Mouse (Mus musculus) liver, embryonic 14.5 days (tissue): ENCODE results near the gene Ubl5. TPM values are rescaled to one million over a fixed set of nuclear protein-coding genes. Genes with fewer than 3 reads are reported as not detected.

Experiments used
- ATAC-seq: fragments of 200-750 bp; cut with Nextera tagmentation; 2 replicates; pipeline ENCODE4 v1.8.0; 2017; ENCODE audit warnings: moderate number of reproducible peaks, mild to moderate bottlenecking, moderate library complexity; ENCODE audit not compliant: insufficient read depth
- DNase-seq, 3 experiments: peaks; one replicate each; pipeline ENCODE4 v3.0.0-alpha.2; 2012 to 2013; ENCODE audit warnings: low read depth in 3 of 3, low spot score in 3 of 3
- H3K27ac ChIP-seq: fragments of 300-500 bp; sonication (generic); 2 replicates; pipeline ENCODE4 v1.5.1; 2014; ENCODE audit warnings: moderate library complexity, mild to moderate bottlenecking, control low read depth, inconsistent platforms
- H3K27me3 ChIP-seq: fragments of 300-500 bp; sonication (generic); 2 replicates; pipeline ENCODE4 v1.6.1; 2014; ENCODE audit warnings: mild to moderate bottlenecking, low read length, moderate library complexity; ENCODE audit not compliant: control insufficient read depth, insufficient read depth
- H3K36me3 ChIP-seq: fragments of 300-500 bp; sonication (generic); replicated peaks from 2 replicates; pipeline ENCODE4 v1.6.1; 2014; ENCODE audit warnings: low read depth; ENCODE audit not compliant: control insufficient read depth, insufficient read depth
- H3K4me1 ChIP-seq, 2 experiments: fragments of 200-500 bp in 1 of 2; fragments of 300-500 bp in 1 of 2; sonication (generic) in 1 of 2; replicated peaks; 2 replicates each; pipeline ENCODE4 v1.6.1; 2012 to 2014; ENCODE audit warnings: antibody characterized with exemption in 1 of 2, inconsistent platforms in 1 of 2, low read length in 1 of 2; ENCODE audit not compliant: control insufficient read depth in 2 of 2, insufficient read depth in 2 of 2
- H3K4me2 ChIP-seq: fragments of 300-500 bp; sonication (generic); 2 replicates; pipeline ENCODE4 v1.6.1; 2014; ENCODE audit warnings: low read depth, mild to moderate bottlenecking, control low read depth, moderate library complexity
- H3K4me3 ChIP-seq, 2 experiments: fragments of 200-500 bp in 1 of 2; fragments of 300-500 bp in 1 of 2; sonication (generic) in 1 of 2; 2 replicates each; pipeline ENCODE4 v1.5.1; 2012 to 2014; ENCODE audit warnings: low read depth in 2 of 2, low read length in 2 of 2, mild to moderate bottlenecking in 2 of 2, control low read depth in 1 of 2, inconsistent platforms in 1 of 2, moderate library complexity in 1 of 2; ENCODE audit not compliant: insufficient read depth in 1 of 2
- H3K9ac ChIP-seq: fragments of 300-500 bp; sonication (generic); replicated peaks from 2 replicates; pipeline ENCODE4 v1.6.1; 2014; ENCODE audit warnings: mild to moderate bottlenecking, control low read depth, moderate library complexity
- H3K9me3 ChIP-seq: fragments of 300-500 bp; sonication (generic); 2 replicates; pipeline ENCODE4 v1.6.1; 2016; ENCODE audit warnings: low read length, mixed read lengths; ENCODE audit not compliant: control insufficient read depth
- CTCF ChIP-seq: IDR thresholded peaks from 2 replicates; pipeline ENCODE4 v1.5.1; 2016; ENCODE audit warnings: antibody characterized with exemption, low read depth, control low read depth
- EP300 ChIP-seq: IDR thresholded peaks from 2 replicates; pipeline ENCODE4 v1.6.1; 2016; ENCODE audit warnings: antibody characterized with exemption, low read depth
- WGBS: fragments of 180-500 bp; shearing (Covaris S2); extraction: QIAGEN DNeasy Blood & Tissue Kit; methylation state at CpG from one replicate; pipeline ENCODE4 v1.1.7; 2014; ENCODE audit not compliant: insufficient replicate concordance; 5-methylcytosine and 5-hydroxymethylcytosine counted together
- polyA plus RNA-seq, 2 experiments: library from polyadenylated mRNA; depleted of rRNA in 1 of 2; stranded (reverse) in 1 of 2; unstranded in 1 of 2; fragments of >200 nt; fragmentation: Nextera tagmentation in 1 of 2; extraction: Ambion mirVana in 1 of 2; gene quantifications; 2 replicates each; pipeline versions ENCODE4 v1.2.1 to v1.2.3; 2012 to 2014

Ubl5 gene
- polyA plus RNA-seq, 2 experiments, result 203 to 272 TPM

DNA sequence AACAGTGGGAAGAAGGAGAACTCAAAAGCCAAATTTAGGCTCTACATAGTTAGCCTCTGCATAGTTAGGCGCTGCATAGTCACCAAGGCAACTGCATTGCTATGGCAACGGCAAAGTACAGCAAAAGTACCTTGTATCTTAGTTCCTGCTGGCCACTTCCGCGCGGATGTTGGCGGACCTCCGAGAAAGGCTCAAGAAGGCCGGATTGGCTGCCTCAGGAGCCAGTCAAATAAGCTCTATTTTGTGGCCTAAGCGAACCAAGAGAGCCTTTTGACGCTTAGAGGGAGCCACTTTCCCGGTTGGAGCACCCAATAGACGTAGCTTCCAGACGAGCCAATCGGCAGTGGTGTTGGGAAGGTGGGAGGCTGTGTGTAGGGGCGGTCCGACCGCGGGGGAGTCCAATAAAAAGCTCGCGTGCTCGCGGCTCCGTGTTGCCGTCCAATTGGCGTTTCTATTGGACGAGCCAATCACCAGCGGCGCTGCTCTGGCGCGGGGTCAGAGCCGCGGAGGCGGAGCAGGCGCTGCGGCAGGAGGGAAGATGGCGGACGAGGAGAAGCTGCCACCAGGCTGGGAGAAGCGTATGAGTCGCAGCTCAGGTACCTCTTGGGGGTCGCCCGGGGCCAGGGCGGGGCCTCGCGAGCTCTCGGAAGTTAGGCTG lies 9.1 kb downstream of the Ubl5 start, which contains the start of gene Pin1:
TSS of gene Pin1 (plus strand) at position 494 of the 658 bp plus-strand sequence.
- Histone ChIP-seq H3K4me1 (peaks cover 21 to 39% of the 10 kb centered on the region in 2 experiments), H3K27ac (peak within 1 kb of the TSS; percentile 56), H3K4me2 (peak within 1 kb of the TSS; percentile 90), H3K4me3 (peak within 1 kb of the TSS; percentile 76 to 92), H3K36me3 (peaks cover 17% of the 10 kb centered on the region), H3K9ac (peak within 1 kb of the TSS; percentile 80), H3K9me3 (no peaks in the 10 kb centered on the region), H3K27me3 (no peaks in the 10 kb centered on the region)
- peak; percentile 97 for ATAC-seq
- no peak for TF ChIP-seq CTCF
- no peak; the same call in 1 of the 2 replicates for TF ChIP-seq EP300
- peak; percentile 99 for DNase-seq
- WGBS, result under 1% methylated on average over 40 of the region's 45 CpGs

DNA sequence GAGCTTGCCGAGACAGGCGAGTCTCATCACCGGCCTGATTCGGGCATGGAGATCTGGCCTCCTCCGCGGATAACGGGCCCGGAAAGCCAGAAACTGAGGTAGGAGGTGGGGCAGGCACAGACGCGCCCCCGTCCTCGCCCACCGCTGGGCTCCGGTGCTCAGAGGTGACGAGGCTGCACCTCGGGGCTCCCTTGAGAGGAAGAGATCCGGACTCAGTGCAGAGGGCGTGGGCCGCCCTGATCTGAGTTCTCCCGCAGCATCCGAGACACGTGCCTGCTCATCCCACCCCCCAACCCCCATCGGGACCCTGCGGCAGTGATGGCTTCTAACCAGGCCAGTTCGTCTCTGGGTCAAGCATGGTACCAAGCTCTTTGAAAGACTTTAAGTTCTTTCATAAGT lies 9.6 kb downstream of the Ubl5 start:
- H3K9ac ChIP-seq, result peak overlapping the region; percentile 80
- WGBS, result under 1% methylated on average over 24 of the region's 25 CpGs
- H3K9me3 ChIP-seq, result no peaks in the 10 kb centered on the region
- no peaks in the 10 kb centered on the region for H3K27me3 ChIP-seq
- no peak overlapping the region for H3K27ac ChIP-seq
- peak overlapping the region; percentile 76 to 92 for H3K4me3 ChIP-seq
- peak overlapping the region; percentile 66 for H3K4me2 ChIP-seq
- ATAC-seq (peak; percentile 21; the same call in 1 of the 2 replicates), DNase-seq (no peak)
- peaks cover 21 to 39% of the 10 kb centered on the region in 2 experiments for H3K4me1 ChIP-seq
- peaks cover 17% of the 10 kb centered on the region for H3K36me3 ChIP-seq
- TF ChIP-seq CTCF (no peak), EP300 (no peak)

DNA sequence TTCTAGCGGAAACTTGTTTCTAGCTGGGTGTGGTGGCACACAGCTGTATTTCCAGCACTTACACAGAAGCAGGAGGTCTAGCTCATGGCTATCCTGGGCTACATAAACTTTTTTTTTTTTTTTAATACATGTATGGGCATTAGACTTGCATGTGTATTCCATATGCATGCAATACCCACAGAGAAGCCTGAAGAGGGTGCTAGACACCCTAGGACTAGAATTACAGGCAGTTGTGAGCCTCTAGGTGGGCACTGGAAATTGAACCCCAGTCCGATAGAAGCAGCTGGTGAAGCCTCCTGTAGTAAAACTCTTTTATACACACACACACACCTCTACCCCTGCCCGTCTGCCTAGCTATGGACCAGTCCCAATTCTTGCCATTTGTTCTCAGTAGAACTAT lies 11.2 kb downstream of the Ubl5 start:
- Histone ChIP-seq H3K9me3 (no peaks in the 10 kb centered on the region), H3K36me3 (peaks cover 22% of the 10 kb centered on the region), H3K27me3 (no peaks in the 10 kb centered on the region), H3K4me2 (peak overlapping the region; percentile 66), H3K4me3 (no peak overlapping the region), H3K4me1 (peaks cover 21 to 33% of the 10 kb centered on the region in 2 experiments), H3K9ac (no peak overlapping the region), H3K27ac (no peak overlapping the region)
- TF ChIP-seq CTCF, result peak; percentile 13; the same call in 1 of the 2 replicates
- TF ChIP-seq EP300, result no peak
- DNase-seq (no peak), ATAC-seq (no peak)
- 72% methylated on average over 3 of the region's 3 CpGs for WGBS

GRCm38 (mm10) chr9:20657546-20657945 lies 14.9 kb downstream of the Ubl5 start:
- ATAC-seq, result no peak
- TF ChIP-seq CTCF, result no peak
- TF ChIP-seq EP300, result no peak
- WGBS, result 81% methylated on average over 3 of the region's 3 CpGs

DNA sequence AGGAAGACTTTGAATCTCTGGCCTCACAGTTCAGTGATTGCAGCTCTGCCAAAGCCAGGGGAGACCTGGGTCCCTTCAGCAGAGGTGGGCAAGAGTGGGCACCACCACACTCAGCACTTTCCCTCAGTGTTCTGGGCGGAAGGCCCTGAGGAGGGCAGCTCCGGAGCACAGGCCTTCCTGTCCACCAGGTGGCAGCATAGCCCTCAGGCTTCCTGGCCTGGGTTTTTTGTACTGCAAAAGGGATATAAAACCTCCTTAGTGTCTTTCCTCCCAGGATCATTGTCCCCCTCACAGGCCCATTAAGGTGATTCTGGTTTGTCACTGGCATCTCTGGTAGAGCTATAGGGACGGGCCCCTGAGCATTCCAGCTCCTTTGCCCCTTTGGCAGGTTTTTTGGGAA lies 19.6 kb downstream of the Ubl5 start:
- TF ChIP-seq EP300 (no peak), CTCF (peak; percentile 91)
- no peaks in the 10 kb centered on the region for H3K27me3 ChIP-seq
- no peak overlapping the region for H3K27ac ChIP-seq
- no peak overlapping the region for H3K4me2 ChIP-seq
- H3K9ac ChIP-seq, result no peak overlapping the region
- H3K4me1 ChIP-seq, result peaks cover 4 to 8% of the 10 kb centered on the region in 2 experiments
- DNase-seq (no peak), ATAC-seq (no peak)
- no peaks in the 10 kb centered on the region for H3K9me3 ChIP-seq
- WGBS, result 52% methylated on average over 3 of the region's 3 CpGs
- peaks cover 33% of the 10 kb centered on the region for H3K36me3 ChIP-seq
- H3K4me3 ChIP-seq, result no peak overlapping the region

More at GRCm38 (mm10) chr9:20657546-20657945, 14.9 kb downstream of the Ubl5 start:
- H3K36me3 ChIP-seq, result peaks cover 30% of the 10 kb centered on the region
- no peak for DNase-seq
- H3K9ac ChIP-seq, result no peak overlapping the region
- no peak overlapping the region for H3K4me3 ChIP-seq
- no peaks in the 10 kb centered on the region for H3K27me3 ChIP-seq
- no peaks in the 10 kb centered on the region for H3K9me3 ChIP-seq
- no peak overlapping the region for H3K4me2 ChIP-seq
- no peak overlapping the region for H3K27ac ChIP-seq
- H3K4me1 ChIP-seq, result peaks cover 5 to 10% of the 10 kb centered on the region in 2 experiments
